Mouse (Mus musculus) adrenal gland, postnatal 10 days (tissue): ENCODE results near the gene Evpl. TPM values are rescaled to one million over a fixed set of nuclear protein-coding genes. Genes with fewer than 3 reads are reported as not detected.
"Not testable (repeated sequence)": the region's sequence is repeated elsewhere in the genome, so short reads cannot be mapped to it uniquely, and the experiment has no call there.

ENCODE experiments used
- DNase-seq: peaks from one replicate; pipeline ENCODE4 v3.0.0; 2021; ENCODE audit warnings: mixed read lengths
- long read RNA-seq, 2 experiments: library from polyadenylated mRNA; stranded (forward); transcript quantifications; one replicate each; pipeline ENCODE4 v2.0.0; 2021
- total RNA-seq, 2 experiments: library from RNA; stranded (reverse); gene quantifications; 2 replicates each; pipeline ENCODE4 v1.2.3; 2021

Evpl gene
- total RNA-seq: 1 to 10 TPM; 1.4 to 1.7 TPM
- long read RNA-seq, experiment 1, partial matches to known transcripts: 1 of 5 reads
- long read RNA-seq, experiment 1, other reads (novel, unspliced or antisense): 4 of 5 reads
- long read RNA-seq, experiment 2, full-length matches to known transcripts: 2 of 4 reads
- long read RNA-seq, experiment 2, partial matches to known transcripts: 0 of 4 reads
- long read RNA-seq, experiment 2, other reads (novel, unspliced or antisense): 2 of 4 reads

- DNase-seq: peak; percentile 74
Observed at GRCm38 (mm10) chr11:116237742-116238395, at the start of gene Evpl. Gene Evpl, minus strand, starts transcription at chr11:116238077.

DNA sequence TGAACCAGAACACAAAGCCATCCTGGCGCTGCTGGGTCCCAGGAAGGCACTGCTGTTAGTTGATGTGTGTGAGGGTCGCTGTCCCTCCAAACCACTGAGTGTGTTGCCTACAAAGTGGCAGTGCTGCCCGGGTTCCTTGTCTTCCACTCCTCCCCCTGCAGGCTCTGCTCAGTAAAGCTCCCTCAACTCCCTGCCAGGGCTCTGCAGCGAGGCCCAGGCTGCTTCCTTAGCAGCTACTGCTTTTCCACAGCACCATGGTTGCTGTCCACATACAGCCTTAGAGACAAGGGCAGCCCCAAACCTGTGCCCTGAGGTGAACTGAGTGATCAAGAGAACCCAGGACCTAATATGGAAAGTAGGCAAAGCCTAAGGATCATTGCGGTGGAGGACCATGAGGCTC is 49.5 kb upstream of the Evpl start:
- DNase-seq: no peak

- no peak for DNase-seq
Observed at GRCm38 (mm10) chr11:116285770-116286191, 47.9 kb upstream of the Evpl start.

- DNase-seq: no peak
Observed at GRCm38 (mm10) chr11:116283982-116284381, 46.1 kb upstream of the Evpl start.

GRCm38 (mm10) chr11:116282912-116283521 is 45.1 kb upstream of the Evpl start:
- no peak for DNase-seq

DNA sequence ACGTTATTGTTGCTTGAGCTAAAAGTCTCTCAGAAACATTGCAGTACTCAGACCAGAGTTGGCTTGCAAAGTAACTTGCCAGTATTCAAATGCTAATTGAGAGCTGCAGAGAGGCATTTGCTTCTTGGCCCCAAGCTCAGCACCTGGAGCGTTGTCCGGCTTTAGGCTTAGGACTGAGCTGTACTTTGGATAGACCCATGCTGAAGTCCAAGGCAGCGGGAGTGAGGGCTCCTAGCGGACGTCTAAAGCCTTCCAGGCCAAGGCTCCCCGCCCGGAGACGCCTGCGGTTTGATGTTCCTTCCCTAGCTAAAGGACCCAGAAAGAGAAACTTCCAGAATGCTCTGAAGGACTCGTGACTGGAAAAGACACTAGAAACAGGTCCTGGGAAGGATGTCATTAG is 44.2 kb upstream of the Evpl start:
- DNase-seq: no peak

GRCm38 (mm10) chr11:116281671-116282070 is 43.8 kb upstream of the Evpl start:
- DNase-seq: no peak

GRCm38 (mm10) chr11:116280751-116281663 is 43.1 kb upstream of the Evpl start, which contains the start of gene Galr2:
Gene Galr2, plus strand, starts transcription at chr11:116280939.
- no peak for DNase-seq

GRCm38 (mm10) chr11:116277184-116277583 is 39.3 kb upstream of the Evpl start:
- DNase-seq: not testable (repeated sequence)

DNA sequence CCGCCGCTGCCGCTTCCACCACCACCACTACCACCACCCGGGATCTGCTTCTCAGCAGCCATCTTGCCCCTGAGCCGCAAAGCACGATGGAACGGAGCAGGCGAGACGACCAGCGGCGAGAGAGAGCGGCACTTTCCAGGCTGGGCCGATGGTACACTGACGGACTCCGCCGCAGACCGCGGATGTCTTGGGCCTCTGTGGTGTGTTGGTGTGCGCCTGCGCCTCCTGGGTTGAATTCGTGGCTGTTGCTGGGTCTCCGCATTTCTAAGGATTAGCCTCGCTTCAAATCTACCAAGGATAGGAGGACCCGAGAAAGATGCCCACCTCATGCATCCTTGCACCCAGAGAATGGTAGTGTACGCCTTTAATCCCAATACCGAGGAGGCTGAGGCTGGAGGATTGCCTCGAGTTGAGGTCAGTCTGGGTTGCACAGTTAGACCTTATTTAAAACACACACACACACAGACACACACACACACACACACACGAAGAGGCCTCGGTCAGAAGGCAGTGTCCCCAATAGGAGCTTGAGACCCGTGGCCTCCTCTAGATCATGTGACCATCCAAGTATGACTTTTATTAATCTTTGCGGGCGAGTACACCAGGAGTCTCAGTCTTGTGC is 36.3 kb upstream of the Evpl start, which contains the start of gene Srp68:
Gene Srp68 (minus strand): TSS at position 173 of the 622 bp plus-strand sequence.
- DNase-seq: peak; percentile 97

DNA sequence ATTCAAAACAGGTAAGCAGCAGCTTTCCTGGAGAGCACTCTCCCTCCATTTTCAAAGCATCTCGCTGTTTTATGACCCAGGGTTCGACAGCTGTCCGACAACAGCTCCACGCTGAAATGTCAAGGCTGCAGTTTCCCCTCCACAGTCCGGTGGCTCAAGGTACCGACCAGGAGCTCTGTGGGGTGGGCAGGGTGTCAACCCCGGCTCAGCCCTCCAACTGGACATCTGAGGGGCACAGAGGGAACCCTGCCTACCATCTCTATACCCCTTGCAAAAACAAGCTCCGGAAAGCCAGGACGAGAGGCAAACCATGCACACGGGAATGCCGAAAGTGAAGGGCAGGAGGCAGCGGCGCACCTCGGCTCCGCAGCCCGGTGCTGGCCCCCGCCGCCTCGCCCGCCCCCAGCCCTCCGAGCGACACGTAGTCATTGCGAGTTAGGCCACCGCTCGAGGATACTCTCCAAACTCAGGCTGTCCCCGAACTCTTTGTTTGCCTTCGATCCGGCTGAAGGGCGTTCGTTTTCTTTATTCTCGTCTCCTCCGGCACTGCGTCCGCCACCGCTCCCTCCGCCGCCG is 35.7 kb upstream of the Evpl start:
- DNase-seq: no peak

GRCm38 (mm10) chr11:116272589-116273468 is 35.0 kb upstream of the Evpl start:
- no peak for DNase-seq

- no peak for DNase-seq
Observed at GRCm38 (mm10) chr11:116269560-116269959, 31.7 kb upstream of the Evpl start.

DNA sequence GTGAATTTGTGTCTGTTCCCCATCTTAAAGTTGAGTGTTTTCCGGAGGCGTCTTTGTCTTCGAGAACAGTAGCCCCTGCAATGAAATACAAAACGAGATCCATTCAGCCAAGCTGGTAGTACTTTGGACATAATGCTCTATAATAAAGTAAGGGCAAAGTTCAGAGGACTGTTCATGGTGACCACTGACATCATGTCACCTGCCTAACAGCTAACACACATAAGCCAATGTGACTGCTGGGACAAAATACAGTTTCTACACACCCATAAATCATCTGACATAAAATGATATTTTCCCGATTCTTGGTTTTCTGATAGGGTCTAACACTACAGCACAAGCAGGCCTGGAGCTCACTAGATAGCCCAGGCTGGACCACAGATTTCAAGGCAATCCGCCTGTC is 30.4 kb upstream of the Evpl start:
- DNase-seq: no peak

DNA sequence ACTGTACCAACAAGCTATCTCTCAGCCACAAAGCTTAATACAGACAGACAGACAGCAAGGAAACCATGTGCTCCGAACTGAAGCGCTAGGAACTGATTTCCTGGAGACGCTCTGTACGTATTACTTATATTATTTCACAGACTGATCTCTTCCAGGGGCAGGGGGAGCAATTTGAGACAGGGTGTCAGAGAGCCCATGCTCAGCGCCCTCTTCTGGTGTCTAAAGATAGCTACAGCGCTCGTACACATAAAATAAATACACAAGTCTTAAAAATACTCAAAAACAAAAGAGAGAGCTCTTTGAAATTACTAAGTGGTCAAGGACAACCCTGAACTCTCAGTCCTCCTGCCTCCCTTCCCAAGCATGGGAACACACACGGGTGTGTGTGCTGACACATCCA is 29.8 kb upstream of the Evpl start:
- no peak for DNase-seq

DNA sequence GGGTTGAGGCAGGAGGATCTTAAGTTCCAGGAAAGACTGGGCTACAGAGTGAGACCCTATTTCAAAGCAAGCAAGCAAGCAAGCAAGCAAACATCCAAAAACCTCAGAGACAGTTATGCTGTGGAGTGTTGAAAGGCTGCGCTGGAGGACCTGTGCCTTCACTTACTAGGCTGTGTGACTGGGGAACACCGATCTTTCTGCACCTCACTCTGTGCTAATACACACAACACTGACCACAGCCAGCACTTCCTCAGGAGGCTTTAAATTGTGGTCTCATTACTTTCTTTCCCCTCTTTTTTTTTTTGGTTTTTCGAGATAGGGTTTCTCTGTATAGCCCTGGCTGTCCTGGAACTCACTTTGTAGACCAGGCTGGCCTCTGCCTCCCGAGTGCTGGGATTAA is 28.0 kb upstream of the Evpl start:
- DNase-seq: no peak

DNA sequence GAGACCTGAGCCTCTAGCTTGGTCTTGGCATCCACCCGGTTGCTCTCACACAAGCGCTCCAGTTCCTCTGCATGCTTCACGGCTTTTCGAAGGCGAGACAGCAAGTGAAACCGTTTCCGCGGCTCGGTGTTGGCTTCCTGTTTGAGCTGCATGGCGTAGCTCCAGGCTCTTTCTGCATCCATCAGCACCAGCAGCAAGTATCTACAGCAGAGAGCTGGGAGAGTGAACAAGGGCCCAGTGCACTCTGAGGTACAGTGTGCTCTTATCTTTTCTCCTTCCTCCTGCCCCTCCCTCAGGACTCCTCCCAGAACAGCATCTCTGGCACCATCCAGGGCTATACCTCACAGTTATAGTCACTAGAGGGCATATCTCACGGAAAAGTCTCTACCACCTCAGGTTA is 27.5 kb upstream of the Evpl start:
- no peak for DNase-seq

DNA sequence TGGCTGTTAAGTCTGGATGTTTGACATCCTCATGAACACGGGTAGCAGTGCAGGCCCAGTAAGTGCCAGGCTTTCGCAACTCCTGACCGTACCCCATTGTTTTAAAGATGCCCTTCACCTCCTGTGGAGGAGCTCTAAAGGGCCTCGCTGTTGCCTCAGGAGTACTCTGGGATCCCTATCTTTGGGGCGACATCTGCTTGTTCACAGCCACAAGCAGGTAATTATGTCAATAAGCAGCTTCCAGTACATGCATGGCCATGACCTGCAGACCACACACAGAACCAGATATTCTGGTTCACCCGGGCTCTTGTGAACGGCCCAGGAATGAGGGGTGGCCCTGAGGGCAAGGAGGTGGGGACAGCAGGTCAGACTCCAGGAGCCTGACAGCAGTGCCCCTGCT is 22.4 kb upstream of the Evpl start:
- DNase-seq: no peak

- DNase-seq: no peak
Observed at GRCm38 (mm10) chr11:116259461-116259860, 21.6 kb upstream of the Evpl start.

DNA sequence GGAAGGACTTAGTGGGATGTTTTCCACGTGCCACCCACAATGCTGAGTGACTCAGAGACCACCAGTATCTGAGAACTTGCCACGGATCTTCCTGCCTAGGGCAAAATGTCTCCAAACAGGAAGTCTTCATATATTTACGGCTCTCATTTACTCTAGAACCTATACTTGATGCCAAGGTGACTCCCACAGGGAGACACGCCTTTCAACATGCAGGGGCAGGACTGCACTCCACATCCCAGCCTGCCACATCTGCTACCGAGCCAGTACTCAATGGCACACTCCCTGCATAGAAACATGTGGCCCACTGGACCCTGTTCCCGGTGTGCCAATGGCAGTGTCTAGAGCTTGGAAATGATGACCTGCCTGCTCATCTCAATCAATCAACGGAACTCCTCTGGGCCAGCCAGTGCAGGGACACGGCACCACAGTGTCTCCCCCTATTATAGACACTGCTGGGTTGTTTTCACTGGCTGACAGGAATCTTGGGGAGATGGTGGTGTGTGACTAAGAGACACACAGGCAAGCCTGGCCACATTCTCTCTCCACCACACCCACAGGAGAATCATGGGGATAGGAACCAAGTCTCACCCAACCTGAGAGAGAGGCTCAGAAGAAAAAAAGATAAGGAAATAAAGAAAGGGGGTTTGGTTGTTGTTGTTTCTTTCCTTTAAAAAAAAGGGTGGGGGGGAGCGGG is 18.3 kb upstream of the Evpl start:
- no peak for DNase-seq
